Comparison of ENCODE assay signal across 8 mouse cellular contexts in the genomic region with DNA sequence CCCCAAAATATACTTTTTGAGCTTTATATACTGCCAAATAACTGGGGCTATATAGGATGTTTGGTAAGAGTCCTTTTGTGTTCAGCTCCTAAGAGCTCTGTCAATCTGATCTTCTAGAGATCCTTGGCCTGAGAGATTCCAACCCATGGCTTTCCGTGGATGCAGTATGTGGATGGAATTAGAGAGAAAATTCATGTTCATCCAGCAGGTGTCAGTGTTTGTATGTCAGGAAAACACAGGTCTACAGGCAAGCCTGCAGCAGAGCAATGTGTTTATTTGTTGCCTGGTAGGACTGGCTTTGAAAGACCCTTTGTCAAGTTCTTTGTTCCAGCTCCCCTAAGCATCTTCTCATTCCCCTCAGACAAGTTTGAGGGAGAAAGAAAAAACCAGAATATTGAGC.
A peak's percentile ranks its signal among the peaks of the same experiment; 100 is the strongest.
DNase-seq lines count a peak whose midpoint lies in the region; ATAC-seq lines count a peak whose summit lies in the region.

No protein-coding gene starts in this region.

- DNase-seq in cerebellum, adult 18-20 months = peak; percentile 32 to 43
- DNase-seq in kidney, postnatal 10 days = peak; percentile 19
- DNase-seq in kidney, adult 18-20 months = no peak
- DNase-seq in thymus, postnatal 14 days = peak; percentile 48
- DNase-seq in thymus, postnatal 4 days = no peak
- DNase-seq in thymus, postnatal 25 days = peak; percentile 18
- no peak for DNase-seq in urinary bladder, adult 18-20 months (ENCODE audit: low spot score in 2 of 2)

- ATAC-seq in cerebellum, adult (ENCODE audit: insufficient number of reproducible peaks, low FRiP score, low TSS enrichment) = no peak

Comparison
In these comparisons a context has a peak if more than half of its experiments do, and no peak if none do; other contexts are left out.
1. DNase-seq: peak in cerebellum, adult 18-20 months (2 of 2), kidney, postnatal 10 days (single experiment), thymus, postnatal 14 days (single experiment) and thymus, postnatal 25 days (single experiment); none in kidney, adult 18-20 months (single experiment), thymus, postnatal 4 days (single experiment) and urinary bladder, adult 18-20 months (0 of 2).